Mouse (Mus musculus) cerebellum, postnatal 25 days (tissue): ENCODE measurements around the gene Atxn10.

Experiments
- DNase-seq, 2 experiments: peaks; one replicate each; pipeline ENCODE4 v3.0.0; 2021; ENCODE audit warnings: mixed read lengths in 2 of 2

Gene Atxn10

DNA sequence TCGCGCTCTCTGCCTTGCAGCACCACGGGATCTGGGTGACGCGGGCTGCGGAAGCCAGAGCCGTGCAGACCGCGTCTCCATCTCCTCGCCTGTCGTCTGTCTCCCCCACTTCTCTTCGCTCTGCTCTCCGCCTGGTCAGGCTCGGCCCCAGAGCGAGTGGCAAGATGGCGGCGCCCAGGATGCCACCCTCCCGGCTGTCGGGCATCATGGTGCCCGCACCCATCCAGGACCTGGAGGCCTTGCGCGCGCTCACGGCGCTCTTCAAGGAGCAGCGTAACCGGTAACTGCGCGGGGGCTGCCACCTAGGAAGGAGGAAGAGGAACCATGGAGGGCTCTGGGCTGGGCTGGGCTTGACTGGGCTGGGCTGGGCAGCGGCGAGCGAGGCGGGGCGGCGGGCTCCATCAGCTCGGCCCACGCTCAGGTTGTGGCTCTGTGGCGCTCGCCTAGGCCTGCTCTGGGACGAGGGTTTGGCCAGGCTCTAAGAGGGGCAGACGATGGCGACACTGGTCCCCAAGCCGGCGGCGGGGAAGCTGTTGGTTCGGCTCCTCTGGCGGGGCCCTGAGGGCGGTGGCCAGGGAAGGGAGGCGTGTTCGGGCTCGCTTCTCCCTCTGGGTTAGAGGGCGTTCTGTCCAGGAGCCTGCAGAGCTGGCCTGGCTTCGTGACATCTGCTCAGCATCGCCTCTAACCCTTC is 401 bp downstream of the Atxn10 start:
- peak; percentile 82 to 88 for DNase-seq

- DNase-seq: peak; percentile 38 to 39
Measured at GRCm38 (mm10) chr15:85337219-85337618, 1.2 kb downstream of the Atxn10 start.

GRCm38 (mm10) chr15:85337979-85338378 is 1.9 kb downstream of the Atxn10 start:
- DNase-seq: peak; percentile 21 to 39

DNA sequence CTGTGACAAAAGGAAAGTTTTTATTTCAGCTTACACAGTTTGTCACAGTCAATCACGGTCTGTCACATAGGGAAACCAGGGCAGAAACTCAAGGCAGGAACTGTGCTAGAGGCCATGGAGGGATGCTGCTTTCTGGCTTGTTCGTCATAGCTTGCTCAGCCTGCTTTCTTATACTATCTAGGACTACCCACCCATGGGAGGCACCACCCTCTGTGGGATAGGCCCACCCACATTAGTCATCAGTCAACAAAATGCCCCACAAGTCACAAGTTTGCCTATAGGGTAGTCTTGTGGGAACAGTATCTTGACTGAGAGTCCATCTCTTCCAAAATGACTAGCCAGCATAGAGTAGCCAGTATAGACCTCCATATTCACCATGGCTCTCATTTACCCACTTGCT is 6.2 kb downstream of the Atxn10 start:
- DNase-seq: no peak

- DNase-seq: peak in 1 of 2 experiments; percentile 55
Measured at GRCm38 (mm10) chr15:85344673-85345072, 8.6 kb downstream of the Atxn10 start.

DNA sequence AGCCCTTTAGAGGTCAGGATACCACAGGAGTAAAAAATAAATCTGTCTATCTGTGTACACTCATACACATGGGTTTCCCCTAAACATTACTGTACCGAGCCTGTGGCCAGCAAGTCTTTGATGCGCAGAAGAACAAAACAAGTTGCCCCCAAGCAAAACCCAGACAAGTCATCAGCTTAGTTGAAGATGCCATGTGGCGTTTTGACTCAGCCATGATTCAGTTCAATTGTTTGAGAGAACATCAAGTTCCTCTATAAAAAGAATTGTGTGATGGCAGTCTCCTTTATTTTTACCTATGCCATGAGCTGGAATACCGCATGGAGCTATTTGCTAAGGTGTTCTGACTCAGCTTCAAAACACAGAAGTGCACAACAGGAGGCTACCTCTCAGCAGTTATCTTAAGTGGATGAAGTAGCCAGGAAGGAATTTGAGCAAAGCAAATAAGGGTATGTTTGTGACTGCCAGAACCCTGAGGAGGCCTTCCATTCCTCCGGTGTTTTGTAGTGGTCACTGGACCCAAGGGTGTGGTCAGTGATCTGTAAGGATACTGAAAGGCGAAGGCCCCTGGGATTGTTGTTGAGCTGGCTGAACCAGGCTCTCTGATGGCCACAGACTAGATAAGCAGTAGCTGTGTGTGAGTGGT is 11.1 kb downstream of the Atxn10 start:
- no peak for DNase-seq

- DNase-seq: no peak
Measured at GRCm38 (mm10) chr15:85350144-85350543, 14.1 kb downstream of the Atxn10 start.

DNA sequence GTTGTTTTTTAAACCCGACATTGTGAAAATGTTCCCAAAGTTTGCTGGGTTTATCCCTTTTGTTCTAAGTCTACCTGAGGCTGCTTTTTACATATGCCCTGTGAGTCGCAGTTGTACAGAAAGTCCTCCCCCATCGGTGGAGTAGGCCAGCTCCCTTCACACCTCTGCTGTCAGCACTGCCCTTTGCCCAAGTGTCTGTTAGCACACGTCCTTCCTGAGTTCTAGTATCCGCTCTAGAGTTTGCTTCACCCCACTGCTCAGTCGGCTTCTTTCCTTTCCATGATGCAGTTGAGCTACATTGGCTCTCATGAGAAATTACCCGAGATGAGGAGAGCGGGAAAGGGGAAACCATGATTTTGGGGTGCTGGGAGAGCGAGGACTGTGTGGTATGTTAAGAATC is 18.0 kb downstream of the Atxn10 start:
- DNase-seq: no peak

- DNase-seq: no peak
Measured at GRCm38 (mm10) chr15:85356112-85356511, 20.1 kb downstream of the Atxn10 start.

GRCm38 (mm10) chr15:85357465-85358225 is 21.6 kb downstream of the Atxn10 start:
- no peak for DNase-seq

- DNase-seq: no peak
Measured at GRCm38 (mm10) chr15:85359483-85359882, 23.4 kb downstream of the Atxn10 start.

GRCm38 (mm10) chr15:85359901-85360300 is 23.9 kb downstream of the Atxn10 start:
- DNase-seq: no peak

DNA sequence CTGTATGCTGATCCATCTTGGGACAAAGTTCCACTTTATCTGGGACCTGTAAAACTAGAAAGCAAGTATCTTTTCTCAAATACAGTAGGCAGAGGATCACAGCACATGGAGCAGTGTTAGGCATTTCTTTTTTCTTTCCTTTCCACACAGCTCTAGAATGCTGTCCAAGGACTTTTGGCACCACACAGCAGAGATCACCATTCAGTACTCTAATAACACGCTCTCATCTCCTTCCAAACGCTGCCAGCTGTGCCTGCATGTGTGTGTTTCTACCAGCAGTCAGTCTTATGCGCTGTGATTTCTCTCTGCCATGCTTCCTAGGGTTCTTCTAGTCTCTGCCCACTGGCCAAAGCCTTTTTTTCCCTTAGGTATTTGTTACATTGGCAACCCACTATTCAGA is 28.3 kb downstream of the Atxn10 start:
- no peak for DNase-seq

- DNase-seq: no peak
Measured at GRCm38 (mm10) chr15:85366938-85367337, 30.9 kb downstream of the Atxn10 start.

GRCm38 (mm10) chr15:85369765-85370164 is 33.7 kb downstream of the Atxn10 start:
- DNase-seq: no peak

DNA sequence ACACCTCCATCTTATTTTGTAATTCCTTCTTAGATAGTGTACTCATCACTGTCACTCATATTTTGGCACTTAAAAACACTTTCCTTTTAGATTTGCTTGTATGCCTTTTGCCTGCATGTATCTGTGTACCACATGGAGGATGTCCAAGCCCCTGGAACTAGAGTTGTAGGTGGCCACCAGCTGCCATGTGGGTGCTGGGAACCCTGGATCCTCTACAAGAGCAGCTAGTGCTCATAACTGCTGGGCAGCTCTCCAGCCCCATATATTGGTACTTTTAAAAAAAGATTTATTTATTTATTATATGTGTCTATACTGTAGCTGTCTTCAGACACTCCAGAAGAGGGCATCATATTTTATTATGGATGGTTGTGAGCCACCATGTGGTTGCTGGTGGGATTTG is 37.1 kb downstream of the Atxn10 start:
- DNase-seq: no peak

- no peak for DNase-seq
Measured at GRCm38 (mm10) chr15:85383477-85383876, 47.4 kb downstream of the Atxn10 start.

DNA sequence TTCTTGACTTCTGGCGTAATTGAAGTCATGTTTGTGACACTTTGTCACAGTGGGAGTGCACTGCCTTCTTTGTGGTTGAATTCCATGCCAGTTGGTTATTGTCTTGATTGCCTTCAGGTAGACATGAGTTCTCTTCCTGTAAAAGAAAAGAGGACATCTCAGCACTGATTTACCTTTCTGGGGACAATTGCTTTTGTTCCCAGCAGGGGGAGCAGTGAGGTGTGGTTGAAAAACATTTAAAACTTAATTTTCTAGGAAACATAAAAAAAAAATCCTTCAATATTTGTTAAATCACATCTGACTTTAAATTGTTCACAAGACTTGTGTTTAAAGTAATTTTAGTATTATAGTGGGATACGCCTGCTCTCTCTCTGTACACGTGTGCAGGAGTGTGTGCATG is 52.7 kb downstream of the Atxn10 start:
- peak in 1 of 2 experiments; percentile 40 for DNase-seq

DNA sequence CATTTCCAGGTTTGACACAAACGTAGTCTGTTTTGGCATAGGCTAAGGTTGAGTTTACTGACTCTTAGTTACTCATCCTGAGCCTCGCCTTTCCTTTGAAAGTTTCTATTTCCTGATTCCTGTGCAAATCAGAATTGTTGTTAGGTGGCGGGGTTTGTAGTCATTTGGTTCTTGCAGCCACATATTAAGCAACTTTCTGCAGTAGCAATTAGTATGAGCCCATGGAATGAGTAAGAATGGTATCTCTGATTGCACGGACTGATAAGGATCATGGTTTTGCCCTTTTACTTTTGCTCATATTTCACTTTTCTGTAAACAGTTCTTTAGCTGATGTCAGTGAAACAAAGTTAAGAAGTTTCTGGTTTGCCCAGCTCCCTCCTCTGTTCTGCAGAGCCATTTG is 53.9 kb downstream of the Atxn10 start:
- DNase-seq: no peak

DNA sequence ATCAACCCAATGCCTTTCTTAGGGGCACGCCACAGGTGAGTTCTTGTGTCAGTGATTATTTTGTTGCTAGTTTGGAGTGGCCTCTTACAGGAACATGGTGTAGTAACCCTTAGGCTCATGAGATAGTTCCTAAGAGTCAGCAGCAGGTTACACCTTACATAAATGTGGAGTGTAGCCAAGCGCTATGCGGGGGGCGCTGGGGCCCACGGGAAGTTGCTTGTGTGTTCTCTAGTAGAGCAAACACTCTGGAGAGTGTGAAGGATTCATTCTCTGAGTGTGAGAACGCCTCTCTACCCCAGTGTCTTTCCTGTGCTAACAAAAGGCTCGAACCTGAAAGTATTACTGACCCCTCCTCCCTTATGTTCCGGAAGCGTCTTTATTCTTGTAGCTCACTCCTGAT is 59.3 kb downstream of the Atxn10 start:
- no peak for DNase-seq

DNA sequence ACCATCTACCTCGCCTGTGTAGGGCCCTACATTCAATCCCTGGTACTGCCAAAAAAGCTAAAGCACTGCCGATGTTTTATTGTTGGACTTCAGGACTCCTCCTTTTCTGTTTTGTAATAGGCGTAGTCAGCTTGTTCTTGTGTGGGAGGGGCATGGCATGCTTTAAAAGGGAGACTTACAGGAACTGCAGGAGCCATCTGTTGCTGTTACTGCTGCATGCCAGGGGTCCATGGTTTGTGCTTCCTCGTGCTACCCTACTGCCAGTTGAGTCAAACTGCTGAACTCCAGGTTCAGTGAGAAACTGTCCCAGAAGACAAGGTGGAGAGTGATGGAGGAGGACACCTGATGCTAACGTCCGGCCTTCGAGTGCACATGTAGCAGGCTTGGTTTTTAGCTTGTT is 65.9 kb downstream of the Atxn10 start:
- DNase-seq: peak; percentile 57 to 64

DNA sequence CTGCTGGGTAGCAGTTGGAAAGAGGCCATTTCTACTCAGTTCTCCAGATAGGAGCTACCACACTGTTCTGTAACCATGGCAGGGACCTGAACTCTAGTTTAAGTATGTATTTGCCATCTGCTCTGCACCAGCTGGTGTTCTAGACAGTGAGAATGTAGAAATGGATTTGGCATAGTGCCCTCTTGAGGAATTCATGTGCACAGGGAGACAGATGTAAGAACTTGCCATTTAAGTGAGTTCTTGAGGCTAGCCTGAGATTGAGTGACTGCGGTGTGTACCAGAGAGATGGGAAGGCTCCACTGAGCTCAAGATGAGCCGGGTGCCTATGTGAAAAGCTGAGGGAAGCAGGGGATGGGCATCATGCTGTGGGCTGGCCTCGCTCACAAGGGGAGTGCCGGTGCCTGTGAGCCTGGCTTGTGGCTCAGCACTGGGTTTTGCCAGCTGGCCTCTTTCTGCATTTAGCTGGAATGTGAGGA is 67.2 kb downstream of the Atxn10 start:
- DNase-seq: peak; percentile 85 to 89

- no peak for DNase-seq
Measured at GRCm38 (mm10) chr15:85404739-85405138, 68.7 kb downstream of the Atxn10 start.

DNA sequence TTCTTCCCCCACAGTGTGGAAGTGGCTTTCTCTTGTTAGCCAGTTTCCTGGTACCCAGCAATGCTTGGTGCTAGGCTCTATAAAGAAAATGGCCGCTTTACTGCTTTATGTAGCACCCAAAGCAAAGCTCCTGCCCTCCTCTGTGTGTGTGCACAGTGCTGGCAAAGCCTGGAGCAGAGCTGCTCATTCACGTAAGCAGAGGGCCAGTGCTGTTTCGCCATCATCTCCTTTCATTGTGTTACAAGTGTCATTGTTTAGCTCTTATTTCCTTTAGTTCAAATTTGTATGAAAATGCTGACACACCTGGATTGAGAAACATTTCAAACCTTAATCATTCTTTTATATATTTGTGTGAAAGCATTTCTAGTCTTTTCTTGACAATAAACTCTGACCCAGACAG is 69.5 kb downstream of the Atxn10 start:
- no peak for DNase-seq
